Mouse (Mus musculus): Measurements from ENCODE around the gene Gm20708.

Gene Gm20708

DNA sequence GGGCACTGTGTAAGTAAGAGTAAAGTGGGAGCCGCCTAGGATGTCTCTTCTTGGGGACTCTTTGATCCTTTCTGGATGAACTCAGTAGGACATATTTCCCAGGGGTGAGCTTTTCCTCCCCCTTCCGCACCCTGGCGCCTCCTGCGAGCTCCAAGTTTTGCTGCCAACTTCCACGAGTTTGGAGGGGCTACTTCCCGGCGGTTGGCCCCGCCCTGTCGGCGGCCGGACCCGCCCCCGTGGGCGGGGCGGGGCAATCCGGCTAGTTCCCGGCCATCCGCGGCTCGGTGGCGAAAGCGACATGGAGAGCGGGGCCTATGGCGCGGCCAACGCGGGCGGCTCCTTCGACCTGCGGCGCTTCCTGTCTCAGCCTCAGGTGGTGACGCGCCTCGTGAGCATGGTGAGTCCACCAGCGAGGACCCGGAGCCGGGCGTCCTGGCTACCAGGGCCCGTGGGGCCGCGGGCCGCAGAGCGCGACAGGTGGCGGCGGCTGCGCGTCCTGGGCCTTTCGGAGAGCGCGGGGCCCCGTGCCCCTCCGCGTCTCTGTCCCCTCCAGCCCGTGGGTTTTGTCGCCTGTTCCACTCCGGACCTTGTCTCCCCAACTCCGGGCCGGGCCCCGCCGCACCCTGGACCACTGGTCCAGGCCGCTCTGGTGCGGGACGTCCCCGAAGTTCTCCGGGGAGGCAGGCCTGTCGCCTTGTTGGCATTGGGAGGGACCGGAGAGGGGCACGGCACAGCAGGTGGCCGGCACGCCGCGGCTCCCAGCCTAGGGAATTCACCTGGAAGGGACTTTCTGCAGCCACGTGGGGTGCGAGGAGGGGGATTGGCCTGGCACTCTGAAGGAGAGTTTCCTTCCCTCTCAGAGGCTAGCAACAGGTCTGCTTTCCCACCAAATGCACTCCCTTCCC lies at the start of gene Gm20708, which contains the start of gene Syngr2:
TSS of gene Gm20708 (plus strand) at position 262 of the 905 bp plus-strand sequence.
TSS of gene Syngr2 (plus strand) at position 262 of the 905 bp plus-strand sequence.
- DNase-seq (ENCODE audit: low read depth) = peak; percentile 63

GRCm38 (mm10) chr11:117760374-117761119 lies 48.9 kb upstream of the Gm20708 start:
- no peak for DNase-seq (ENCODE audit: low read depth)

- DNase-seq (ENCODE audit: low read depth) = no peak
These were observed 47.7 kb upstream of the Gm20708 start for GRCm38 (mm10) chr11:117761801-117762200.

- DNase-seq (ENCODE audit: low read depth) = no peak
These were observed 47.2 kb upstream of the Gm20708 start for GRCm38 (mm10) chr11:117762246-117762645.

DNA sequence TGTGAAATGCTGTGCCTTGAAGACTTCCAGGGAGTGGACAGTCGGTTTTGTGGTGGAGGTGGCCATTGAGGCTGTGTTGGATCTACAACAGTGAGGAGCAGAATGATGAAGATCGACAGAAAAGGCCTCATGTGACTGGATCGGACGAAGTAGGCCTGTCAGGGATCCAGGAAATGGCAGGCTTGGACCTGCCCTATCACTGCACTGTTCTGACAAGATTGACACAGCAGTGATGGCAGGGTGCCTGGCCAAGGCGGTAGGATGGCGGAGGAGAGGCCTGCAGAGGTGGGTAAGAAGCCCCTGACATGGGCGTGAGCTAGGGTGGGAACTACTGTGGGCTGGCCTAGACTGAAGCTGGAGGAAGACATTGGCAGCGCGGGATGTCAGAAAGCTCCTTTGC lies 45.1 kb upstream of the Gm20708 start:
- DNase-seq (ENCODE audit: low read depth) = no peak

GRCm38 (mm10) chr11:117765361-117765760 lies 44.1 kb upstream of the Gm20708 start:
- DNase-seq (ENCODE audit: low read depth) = no peak

- no peak for DNase-seq (ENCODE audit: low read depth)
These were observed 43.2 kb upstream of the Gm20708 start for GRCm38 (mm10) chr11:117766275-117766674.

GRCm38 (mm10) chr11:117768725-117769682 lies 40.5 kb upstream of the Gm20708 start:
- DNase-seq (ENCODE audit: low read depth) = no peak

DNA sequence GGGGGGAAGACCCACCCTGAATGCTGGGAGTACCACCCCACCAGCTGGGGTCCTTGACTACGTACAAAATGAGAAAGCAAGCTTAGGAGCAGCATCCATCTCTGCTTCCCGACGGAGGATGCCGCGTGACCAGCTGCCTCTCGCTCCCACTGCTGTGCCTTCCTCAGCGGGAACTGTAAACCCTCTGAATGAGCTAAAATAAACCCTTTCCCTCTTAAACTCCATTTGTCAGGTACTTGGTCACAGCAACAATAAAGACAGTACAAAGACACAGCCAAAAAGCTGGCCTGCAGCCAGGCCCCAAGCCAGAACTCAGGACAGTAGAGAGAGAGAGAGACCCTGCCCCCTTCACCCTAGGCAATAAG lies 39.8 kb upstream of the Gm20708 start:
- no peak for DNase-seq (ENCODE audit: low read depth)

DNA sequence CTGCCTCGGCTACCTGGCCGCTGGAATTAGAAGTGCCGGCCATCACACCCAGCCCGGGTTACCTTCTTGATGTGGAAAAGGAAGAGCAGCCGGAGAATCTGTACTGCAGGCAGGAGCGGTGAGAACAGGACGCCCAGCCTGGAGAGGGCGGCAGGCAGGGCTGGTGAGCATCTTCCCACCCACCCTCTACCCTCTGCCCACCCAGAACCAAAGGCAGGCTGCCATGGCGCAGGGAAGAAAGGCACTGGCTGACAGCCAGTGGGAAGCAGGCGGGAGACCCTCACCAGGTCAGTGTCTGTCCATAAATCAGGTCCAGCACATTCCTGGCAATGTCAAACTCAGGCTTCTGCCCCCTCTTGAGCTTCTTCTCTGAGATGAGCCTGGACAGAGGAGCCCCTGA lies 39.1 kb upstream of the Gm20708 start:
- DNase-seq (ENCODE audit: low read depth) = no peak

DNA sequence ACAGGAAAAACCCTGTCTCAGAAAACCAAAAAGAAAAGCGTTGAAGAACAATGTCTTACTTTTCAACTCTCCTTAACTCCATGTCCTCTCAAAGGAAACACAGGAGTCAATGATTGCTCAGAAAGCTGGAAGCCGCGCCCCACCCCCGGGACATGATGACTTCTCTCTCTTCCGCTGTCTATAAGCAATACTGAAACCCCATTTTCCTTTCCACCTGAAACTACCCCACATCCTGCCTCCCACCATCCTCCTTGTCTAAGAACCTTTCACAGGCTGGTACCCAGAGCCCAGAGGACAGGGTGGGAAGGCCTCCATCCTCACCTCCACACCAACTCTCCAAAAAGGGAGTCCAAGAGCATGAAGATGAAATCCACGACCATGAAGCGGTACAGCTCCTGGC lies 37.1 kb upstream of the Gm20708 start:
- DNase-seq (ENCODE audit: low read depth) = no peak

DNA sequence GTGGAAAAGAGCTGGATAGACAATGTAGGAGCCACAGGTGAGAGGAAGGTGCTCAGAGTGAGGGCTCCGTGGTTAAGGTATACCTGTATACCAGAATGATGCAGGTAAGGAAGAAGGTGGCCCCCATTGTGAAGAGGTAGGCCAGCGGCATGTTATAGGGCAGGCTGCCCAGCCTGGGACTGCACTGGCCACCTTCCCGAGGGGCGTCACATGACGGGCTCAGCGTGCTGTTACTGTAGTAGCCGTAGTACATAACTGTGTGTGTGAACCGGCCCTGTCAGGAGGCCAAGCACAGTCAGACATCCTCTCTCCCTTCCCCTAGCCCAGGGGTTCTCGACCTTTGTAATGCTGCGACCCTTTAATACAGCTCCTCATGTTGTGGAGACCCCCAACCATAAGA lies 34.5 kb upstream of the Gm20708 start:
- no peak for DNase-seq (ENCODE audit: low read depth)

DNA sequence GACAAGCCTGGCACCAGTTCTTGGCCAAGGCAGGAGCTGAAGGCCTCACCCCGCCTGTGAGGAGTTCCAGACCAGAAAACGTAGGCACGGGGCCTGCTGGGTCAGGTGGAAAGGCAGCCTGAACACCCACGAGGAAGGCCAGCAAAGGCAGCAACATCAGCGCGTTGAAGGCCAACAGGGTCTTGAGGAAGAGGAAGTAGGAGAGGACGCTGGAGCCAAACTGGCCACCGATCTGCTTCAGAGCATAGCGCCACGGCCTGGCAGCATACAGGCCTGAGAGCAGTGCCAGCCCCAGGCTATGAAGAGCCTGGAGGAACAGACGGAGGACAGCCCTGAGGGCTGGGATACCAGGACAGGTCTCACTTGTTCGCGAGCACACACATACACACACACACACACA lies 33.9 kb upstream of the Gm20708 start:
- no peak for DNase-seq (ENCODE audit: low read depth)

DNA sequence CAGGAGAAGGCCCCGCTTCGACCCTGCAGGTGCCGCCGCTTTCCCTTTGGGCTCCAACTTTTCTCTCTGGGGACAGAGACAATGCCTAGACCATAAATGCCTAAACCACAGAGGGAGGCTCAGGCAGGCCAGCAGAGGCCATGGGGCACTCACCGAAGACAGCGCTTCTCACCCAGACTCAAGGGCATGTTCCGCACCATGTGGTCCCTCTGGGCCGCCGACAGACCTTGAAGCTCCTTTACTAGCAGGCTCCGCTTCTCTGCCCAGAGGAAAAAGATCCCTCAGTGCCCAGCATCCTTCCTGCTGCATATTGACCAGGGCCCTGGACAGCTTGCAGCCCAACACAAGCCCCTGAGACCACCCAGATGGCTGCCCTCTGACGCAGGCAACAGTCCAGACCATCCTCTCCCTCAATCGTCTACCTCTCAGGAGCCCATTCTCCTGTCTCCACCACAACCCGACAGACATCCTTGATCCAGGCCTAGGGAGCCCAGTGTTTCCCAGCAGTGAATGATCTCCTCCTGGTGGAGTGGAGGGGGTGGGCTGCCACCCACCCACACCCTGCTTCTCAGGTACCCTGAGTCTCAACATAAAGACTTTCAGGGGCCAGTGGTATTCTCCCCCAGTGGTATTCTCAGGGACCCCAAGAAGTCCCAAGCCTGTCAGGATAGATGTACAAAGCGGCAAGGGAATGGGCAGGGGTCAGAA lies 33.2 kb upstream of the Gm20708 start:
- DNase-seq (ENCODE audit: low read depth) = no peak

- no peak for DNase-seq (ENCODE audit: low read depth)
These were observed 32.4 kb upstream of the Gm20708 start for GRCm38 (mm10) chr11:117777111-117777510.

DNA sequence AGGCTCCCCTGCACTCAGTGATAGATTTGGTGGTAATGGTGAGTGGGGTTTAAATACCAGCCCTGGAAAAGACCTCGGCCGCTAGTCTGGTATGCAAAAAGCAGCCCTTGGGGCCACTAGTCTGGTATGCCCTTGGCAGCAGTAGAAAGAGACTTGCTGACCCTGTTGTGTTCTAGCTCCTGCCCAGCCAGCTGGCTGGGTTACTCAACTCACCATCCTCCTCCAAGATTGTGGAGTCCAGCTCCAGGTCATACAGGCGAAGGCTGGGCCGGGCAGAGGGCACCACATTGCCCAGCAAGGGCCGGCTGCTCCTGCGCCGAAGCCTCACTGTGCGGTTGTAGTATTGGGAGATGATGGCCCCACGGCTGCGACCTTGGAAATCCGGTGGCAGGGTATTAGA lies 31.4 kb upstream of the Gm20708 start:
- no peak for DNase-seq (ENCODE audit: low read depth)

GRCm38 (mm10) chr11:117778851-117779433 lies 30.5 kb upstream of the Gm20708 start:
- DNase-seq (ENCODE audit: low read depth) = peak; percentile 51

DNA sequence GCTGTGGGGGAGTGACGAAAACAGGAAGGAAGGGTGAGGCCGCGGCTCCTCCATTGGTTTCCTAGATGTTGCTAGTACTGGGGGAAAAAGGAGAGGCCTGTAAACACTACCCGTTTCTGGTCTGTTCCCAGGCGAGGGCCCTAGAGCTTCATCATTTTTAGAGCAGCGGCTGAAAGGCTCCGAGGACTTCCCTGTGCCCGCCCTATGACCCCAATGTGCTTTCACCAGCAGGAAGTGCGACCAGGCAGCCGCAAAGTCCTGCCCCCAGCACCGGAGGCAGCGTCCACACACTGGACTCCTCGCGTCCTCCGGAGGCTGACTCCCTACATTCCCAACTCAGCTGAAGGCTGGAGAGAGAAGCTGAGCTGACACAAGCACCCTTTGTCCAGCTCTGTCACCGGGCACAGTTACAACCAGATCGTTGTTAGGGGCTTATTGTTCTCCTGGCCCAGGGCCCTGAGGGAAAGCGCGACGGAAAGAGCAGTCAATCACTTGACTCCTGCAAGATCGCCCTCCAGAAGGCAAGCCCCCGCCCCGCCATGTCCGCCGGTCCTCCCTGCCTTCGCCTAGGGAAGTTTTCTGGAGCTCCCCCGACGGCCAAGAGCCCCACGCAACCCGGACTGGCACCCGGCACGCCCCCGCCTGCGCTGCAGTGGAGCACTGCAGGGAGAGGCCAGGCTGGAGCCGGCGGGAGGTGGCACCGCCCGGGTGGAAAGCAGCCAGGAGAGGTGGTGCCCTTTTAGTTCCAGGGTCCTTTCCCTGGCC lies 29.9 kb upstream of the Gm20708 start:
- peak; percentile 23 for DNase-seq (ENCODE audit: low read depth)

- no peak for DNase-seq (ENCODE audit: low read depth)
These were observed 29.3 kb upstream of the Gm20708 start for GRCm38 (mm10) chr11:117780199-117780515.

GRCm38 (mm10) chr11:117780582-117781111 lies 28.8 kb upstream of the Gm20708 start:
- peak; percentile 95 for DNase-seq (ENCODE audit: low read depth)

Data from c-Kit-positive CD71-positive TER-119-negative erythroid progenitor cells, embryonic 14.5 days (primary cell).